Mouse (Mus musculus): ENCODE results near the gene Galntl6.

The Galntl6 gene

DNA sequence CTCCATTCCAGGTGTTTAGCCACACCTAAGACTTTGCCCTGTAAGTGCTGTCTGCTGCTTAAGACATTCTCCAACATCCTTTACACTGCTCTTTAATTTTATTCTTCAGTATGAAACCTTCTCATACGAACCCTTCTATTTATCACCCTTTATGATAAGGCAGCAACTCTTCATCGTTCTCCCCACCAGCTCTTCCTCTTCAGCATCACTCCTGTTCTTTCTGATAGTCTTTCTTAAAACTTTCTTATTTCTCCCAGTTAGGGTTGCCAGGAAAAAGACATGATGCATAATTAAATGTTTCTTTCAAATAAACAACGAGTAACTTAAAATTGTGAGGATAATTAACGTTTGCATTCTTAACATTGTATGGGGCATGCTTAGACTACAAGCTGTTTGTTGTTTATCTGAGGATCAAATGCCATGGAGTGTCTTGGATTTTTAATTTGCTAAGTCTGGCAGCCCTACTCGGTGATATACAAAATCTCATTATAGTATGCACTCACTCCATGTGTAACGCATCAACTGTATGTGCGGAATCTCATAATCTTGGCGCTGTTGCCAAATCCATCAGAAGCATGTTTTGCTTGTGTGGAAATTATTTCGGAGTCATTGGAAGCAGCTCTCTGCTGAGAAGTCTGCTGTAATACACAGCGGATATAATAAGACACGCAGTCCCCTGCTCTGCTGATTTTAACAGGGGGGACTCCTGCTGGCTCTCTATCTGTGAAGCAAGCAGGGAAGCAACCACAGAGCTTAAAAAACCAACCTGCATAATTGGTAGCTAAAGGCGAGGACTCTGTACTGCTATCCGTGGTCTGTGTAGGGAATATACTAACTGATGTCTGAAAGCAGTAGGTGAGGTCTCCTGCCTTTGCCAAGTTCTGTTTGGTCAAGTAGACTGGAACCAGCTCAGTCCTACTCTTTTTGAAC lies 1069.7 kb downstream of the Galntl6 start:
- no peak for DNase-seq (ENCODE audit: low spot score)

DNA sequence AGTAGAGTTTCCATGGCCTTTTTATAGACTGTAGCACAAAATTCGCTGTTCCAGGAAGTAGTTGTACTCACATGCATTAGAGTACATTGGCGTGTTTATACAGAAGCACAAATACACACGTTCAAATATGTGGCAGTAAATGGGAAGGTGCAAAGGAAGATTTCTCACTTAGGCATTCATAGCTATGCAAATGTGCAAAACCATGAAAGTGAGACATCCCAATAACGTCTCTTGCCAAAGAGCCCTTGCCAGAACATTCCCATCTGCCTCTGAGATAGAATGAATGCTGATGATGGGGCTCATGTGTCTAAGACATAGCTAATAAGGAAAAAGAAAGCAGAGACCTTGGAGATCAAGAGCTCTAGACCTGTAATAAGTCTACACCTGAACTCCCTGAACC lies 1071.0 kb downstream of the Galntl6 start:
- no peak for DNase-seq (ENCODE audit: low spot score)

DNA sequence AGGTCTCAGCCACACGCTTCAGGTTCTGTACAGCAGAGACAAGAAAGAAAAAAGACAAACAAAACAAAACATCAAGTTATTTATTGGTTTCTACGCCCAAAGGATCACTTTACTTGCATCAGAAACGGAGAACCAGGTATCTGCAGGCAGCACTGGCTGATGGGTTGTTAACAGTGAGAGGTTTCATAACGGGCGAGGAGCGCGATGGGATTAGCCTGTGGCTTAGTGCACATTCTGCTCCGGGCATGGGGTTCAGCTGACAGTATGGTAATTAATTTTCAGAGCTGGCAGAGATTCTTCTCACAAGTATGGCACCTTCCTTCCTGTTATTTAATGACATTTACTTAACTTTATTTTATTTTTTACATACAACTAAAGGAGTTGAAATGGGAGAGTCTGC lies 1075.1 kb downstream of the Galntl6 start:
- DNase-seq (ENCODE audit: low spot score), result no peak

DNA sequence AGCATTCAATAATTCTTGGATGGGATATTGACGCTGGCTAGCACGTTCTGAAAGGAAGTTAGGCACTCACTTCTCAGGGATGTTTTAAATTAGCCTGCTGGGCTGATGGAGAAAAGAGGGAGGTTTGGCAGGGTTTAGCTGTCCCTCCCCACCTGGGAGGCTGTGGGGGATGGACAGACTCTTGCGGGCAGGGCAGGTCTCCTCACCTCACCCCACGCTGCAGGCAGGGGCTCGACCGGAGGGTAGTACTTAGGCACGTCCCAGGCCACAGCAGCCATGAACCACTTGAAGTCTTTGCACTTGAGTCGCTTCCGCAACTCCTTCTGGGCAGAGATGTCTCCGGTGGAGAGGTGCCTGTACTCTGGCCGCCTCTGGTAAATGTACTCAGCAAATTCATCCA lies 1075.5 kb downstream of the Galntl6 start:
- no peak for DNase-seq (ENCODE audit: low spot score)

DNA sequence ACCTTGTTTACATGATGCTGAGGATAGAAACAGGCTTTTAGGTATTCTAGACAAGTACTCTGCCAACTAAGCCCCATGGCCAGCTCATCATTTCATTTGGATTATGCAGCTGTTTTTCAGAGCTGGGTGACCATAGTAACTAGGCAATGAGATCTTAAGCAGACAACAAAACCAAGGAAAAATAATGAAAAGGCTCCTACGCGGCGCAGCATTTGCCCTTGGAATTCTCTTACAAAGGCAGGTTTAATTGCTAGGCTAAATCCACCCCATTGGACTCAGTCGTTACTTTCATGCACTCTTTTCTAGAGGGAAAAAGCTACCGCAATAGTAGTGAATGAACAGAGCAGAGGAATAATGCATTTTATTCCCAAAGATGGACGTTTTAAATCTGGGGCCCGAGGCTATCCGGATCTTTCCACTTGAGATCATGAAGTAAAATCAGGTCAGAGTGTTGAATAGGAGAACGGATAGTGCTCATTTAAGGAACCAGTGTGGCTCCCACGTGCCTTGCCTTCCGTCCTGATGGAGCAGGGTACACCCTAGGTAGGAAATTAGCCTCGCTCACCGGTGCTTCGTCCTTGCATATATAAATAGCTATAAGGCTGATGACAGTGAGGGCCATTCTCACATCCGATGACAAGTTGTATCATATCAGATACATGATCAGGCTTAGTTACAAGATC lies 1076.1 kb downstream of the Galntl6 start:
- no peak for DNase-seq (ENCODE audit: low spot score)

DNA sequence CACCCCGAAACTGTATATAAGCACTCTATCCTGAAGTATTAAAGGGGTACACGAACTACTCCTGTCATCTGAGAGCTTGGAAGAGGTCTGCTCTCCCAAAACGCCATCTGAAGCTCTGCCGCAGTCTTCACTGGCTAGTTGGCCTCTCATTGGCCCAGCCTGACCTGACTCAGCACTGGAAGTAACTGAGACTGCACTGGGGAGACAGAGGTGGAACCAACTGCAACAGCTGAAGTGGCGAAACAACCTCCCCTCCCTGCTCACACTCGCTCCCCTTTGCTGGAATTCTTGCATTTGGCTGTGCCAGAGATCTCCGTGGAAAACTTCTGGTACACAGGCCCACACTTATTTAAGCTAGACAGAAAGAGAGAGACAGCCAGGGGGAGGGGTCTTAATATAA lies 1089.3 kb downstream of the Galntl6 start:
- DNase-seq (ENCODE audit: low spot score), result no peak

DNA sequence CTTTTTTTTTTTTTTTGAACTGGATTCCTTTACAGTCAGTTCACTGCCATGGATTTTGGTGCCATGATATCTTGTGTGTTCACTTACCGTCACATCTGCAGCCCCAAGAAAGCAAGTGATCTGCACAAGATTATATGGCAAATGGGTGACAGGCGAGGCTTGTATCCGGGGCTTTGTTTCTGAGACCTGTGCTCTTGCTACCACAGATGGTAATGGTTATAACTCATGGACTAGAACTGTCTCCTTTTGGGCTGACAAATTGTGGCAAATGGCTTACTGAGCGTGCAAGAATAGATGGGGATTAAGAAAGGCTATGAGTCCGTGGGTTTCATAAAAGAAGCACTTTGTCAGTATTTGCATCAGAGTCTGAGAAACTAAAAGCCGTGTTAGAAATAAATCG lies 1096.4 kb downstream of the Galntl6 start:
- DNase-seq (ENCODE audit: low spot score), result no peak

DNA sequence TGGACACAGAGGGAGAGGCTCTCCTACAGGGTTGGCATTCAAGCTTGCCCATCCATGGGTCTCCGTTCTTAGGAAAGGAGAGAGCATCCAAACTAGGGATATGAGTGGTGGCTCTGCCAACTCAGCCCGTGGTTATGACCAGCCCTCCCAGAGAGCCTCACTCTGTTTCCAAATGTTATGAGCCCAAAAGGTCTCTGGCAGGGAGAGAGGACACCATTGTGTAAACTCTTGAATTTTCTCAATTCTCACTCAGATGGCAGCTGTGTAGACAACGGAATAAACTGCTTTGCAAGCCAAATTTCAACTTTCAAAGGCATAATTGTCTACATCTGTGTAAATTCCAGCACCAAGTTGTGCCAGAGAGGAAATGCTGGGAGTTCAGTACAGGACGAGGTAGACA lies 1105.4 kb downstream of the Galntl6 start:
- DNase-seq (ENCODE audit: low spot score), result no peak

DNA sequence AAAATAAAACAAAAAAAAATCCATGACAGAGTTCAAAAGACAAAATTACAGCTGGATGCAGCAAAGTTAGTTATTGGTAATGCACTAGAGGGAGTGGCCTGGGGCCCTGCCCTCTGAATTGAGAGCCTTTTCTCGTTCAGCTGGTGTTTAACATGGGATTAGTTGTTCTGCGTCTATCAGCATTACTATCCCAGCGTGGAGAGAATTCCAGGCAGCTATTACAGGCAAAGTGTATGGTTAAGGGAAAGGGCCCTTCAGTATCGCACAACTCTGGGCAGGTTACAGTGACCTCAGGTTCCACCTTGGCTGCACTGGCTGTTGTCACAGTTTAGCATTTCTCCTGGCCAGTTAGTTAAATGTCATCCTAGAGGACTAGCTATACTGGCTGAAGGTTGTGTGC lies 1107.3 kb downstream of the Galntl6 start:
- DNase-seq (ENCODE audit: low spot score), result no peak

DNA sequence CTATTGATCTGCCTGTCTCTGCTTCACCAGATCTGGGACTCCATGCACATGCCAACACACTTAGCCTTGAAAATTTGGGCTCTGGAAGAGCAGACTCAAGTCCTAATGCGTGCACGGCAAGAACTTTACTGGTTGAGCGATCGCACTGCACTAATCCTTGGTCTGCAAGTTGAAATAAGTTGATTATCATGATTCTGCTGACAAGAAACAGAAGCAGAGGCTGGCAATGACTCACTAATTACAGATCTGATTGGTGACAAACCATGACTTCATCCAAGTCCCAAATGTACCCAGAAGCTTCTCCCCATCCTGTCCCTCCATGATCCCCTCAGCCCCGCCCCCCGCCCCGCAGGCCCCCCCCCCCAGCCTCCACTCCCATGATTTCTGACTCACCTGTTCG lies 1108.6 kb downstream of the Galntl6 start:
- no peak for DNase-seq (ENCODE audit: low spot score)

DNA sequence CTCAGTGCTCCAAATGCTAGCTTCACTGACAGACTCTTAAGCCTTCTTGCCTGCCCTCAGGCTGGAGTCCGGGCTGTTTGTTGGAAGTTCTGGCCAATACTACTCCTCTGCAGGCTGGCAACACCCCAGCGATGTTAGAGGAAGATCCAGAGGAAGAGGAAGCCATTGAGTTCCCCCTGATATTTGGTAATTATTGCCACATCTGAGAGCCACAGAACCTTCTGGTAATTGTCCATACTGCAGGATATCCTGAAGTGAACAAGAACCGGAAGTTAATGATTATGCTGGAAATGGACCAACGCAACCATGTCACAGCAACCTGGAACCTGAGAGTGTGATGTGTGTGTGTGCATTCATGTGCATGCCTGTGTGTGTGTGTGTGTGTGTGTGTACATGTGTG lies 1111.2 kb downstream of the Galntl6 start:
- no peak for DNase-seq (ENCODE audit: low spot score)

DNA sequence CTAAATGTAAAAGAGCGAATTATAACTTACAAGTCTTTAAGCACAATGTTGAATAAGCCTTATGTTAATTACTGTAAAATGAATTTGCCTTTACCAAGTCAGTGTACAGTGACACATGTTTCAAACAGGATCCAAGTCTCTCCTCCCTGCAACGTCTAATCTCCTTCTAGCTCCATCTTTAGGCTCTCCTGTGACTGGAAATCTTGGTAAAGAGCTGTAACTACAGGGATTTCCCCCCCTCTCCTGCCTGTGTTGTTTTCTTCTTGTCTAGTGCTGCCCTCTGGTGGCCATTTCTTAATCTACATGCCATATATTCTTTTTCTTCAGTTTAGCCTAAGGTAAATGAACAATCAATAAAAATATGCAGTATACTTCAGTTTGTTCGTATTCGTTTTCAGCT lies 1112.1 kb downstream of the Galntl6 start:
- peak; percentile 80 for DNase-seq (ENCODE audit: low spot score)

DNA sequence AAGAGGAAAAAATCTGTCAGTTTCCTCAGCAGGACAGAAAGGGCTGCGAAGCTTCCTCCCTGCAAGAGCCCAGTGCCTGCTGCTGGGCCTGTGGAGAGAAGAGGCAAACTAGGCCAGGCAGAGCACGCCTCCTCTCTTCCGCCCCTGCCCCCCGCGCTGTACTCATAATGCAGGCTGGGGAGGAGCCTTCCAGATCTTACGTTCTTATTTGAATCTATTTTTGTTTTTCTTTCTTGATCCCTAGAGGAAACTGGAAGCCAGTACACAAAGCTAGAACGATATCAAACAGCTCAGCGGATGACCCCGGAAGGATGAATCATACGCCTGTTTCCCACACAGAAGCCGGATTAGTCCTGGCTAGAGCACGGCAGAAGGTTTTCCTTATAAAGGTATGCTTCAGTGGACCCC lies 1112.6 kb downstream of the Galntl6 start:
- peak; percentile 56 for DNase-seq (ENCODE audit: low spot score)

DNA sequence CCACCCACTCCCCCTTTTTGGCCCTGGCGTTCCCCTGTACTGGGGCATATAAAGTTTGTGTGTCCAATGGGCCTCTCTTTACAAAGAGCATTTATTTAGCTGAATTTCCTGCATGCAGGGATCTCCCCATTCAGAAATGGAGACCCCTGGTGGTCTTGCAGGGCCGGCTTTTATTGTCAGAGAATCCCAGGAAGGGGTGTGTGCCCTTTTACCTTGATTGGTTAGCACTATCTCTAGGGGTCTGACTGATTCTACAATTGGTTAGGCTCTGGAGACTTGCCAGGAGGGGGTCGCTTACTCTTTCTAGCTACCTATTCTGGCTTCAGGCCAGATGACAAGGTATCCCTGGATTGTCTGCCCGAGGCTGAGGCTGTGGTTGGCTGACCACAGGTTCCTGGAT lies 1119.0 kb downstream of the Galntl6 start:
- DNase-seq (ENCODE audit: low spot score), result no peak

DNA sequence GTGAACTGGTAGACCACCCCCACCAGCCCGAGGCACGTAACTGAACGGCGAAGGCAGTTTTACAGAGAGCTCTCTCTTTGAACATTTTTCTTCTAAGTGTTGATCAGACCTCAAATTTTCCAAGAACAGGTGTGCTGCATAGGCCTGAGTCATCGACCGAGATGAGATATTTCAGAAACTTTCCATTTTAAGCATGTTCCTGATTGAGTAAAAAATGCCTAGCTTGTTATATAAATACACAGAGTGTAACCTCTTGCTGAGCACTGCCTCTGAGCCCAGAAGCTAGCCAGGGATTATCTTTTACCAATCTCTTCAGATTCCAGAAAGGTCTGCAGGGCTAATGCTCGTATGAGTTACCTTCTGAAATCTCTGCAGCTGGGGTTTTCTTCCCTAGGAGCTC lies 1120.2 kb downstream of the Galntl6 start:
- no peak for DNase-seq (ENCODE audit: low spot score)

DNA sequence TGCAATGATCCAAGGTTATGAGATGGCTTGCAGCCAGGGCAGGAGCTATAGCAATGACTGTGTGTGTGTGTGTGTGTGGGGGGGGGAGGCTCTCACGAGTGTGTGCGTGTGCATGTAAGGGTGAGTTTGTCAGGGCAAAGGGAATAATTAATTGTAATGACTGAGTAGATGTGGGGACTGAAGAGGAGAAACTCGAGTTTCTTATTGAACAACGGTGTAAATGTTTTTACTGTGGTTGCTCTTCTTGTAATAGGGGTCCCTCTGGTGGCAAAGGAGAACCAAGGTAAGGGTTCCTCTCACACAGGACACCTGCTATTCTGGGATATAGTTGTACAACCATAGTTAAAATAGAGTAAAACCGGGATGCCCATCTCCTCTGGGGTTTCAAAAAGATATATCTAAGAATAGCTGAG lies 1121.1 kb downstream of the Galntl6 start:
- no peak for DNase-seq (ENCODE audit: low spot score)

DNA sequence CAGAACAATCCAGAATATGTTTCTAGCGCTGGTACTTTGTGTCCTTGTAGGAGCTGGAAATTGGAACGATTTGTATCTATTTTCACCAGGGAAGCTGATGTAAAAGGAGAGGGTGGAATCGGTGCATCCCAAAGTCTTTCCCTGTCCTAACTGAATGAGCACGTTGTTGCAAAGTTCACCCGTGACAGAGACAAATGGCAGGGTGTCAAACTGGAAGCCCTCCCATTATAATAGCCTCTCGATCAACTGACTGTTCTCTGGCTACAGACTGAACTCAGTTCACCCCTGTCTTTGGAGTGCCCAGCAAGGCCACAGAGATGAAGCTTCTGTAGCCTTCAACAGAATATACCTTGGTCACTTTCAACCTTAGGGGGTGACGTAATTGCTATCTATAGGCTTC lies 1132.9 kb downstream of the Galntl6 start:
- DNase-seq (ENCODE audit: low spot score), result no peak

DNA sequence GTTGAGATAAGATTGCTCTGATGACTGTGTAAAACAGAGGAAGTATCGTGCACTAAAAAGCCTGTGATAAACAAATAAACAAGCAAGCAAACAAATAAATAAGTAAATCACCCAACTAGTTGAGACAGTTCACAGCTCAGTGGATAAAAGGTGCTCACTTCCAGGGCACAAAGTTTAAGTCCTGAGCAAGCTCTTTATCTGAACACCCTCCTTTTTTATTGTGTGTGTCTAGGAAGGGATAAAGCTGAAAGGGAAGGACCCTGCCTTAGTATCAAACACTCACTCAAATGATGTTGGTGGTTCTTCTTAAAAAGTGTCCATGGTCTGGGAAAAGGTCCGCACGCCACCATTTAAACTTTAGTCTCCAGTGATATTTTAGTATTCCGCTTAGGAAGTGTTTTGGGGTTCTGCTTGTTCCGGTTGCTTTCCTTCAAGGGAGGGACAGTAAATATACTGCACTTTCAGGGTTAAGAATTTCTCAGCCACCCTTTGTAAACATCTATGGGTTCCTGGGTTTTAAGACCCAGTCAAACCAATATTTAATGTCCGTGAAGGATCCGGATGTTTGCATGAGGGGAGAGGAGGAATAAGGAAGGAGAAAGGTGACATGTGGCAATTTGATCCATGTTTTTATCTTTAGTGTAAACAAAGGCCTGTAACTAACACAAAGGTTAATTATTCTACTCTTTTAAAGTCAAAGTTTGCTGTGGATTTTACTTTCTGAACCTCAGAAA lies 1134.3 kb downstream of the Galntl6 start:
- no peak for DNase-seq (ENCODE audit: low spot score)

DNA sequence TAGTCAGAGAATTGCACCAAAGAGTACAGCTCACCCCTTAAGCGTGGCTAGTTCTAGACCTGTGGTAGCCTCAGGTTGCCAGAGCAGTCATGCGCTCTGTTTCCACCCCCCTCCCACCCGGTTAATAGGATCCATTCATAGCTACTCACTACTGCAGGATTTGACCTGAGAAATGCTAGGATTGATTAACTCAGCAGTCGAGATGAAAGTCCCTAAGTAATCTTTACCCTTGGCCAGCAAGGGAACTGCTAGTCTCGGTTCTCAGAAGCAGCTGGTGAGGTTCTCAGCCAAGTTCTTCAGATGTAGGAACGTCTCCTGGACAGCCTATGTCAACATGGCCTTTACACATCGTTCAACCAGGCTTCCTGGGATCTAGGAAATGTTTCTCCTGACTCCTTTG lies 1135.7 kb downstream of the Galntl6 start:
- DNase-seq (ENCODE audit: low spot score), result no peak

DNA sequence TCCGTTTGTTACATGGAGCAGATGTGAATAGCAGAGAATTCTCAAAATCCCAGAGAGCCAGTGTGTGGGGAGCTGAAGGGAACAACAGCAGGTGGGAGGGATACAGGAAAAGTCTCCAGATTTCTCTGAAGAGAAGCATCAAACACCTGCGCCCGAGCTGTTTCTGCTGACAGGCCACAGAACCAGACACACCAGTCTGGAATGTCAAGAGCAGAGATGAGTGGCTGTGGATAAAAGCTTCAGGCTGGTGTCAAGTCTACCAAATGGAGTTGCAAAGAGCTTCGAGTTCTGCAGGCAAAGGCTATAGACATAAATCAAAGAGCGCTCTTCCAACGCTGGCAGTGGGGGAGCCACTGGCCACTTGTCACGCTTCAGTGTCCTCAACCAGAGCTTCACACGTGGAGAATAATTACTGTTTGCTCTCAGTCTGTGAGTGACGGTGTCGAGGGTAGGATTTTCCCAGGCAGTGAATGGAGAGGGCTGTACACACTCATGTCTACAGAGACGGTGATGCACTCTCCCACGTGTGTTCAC lies 1139.6 kb downstream of the Galntl6 start:
- DNase-seq (ENCODE audit: low spot score), result no peak

DNA sequence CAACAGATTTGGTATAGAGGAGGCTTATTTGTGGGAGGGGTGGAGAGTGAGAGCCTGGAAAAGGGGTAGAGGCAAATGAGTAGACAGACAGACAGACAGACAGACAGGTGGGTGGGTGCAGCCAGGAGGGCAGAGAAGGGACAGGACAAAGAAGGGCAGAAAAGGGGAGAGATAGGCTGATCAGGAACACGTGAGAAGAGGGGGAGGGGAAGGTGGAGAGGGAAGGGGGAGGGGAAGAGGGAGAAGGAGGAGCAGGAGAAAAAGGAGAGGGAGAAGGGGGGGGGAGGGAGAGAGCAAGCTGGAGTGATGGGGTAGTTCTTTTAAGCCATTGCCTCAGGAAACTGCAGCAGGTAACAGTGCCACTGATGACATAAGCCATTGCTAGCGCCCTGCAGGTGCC lies 1144.9 kb downstream of the Galntl6 start:
- no peak for DNase-seq (ENCODE audit: low spot score)

DNA sequence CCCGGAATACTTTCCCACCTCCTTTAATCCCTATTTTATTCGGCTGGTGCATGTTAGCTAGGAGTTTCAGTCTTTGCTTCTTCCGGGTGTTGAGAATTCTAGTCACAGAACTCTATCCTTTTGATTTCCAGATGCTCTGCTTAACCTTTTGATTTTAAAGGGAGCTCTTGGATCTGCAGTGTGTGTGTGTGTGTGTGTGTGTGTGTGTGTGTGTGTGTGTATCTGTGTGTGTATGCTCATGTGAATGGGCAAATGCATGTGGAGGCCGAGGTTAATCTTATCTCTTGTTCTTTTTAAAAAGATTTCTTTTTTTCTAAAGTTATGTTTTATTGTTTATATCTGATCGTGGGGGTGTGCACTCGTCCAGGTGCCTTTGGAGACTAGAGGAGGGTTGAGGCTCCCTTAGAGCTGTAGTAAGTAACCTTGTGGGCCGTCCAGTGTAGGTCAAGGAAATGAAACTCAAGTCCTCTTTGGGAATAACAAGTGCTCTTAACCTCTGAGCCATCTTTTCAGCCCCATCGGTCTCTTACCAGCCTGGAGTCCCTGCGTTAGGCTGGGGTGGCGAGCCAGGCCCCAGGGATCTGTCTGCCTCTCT lies 1145.9 kb downstream of the Galntl6 start:
- DNase-seq (ENCODE audit: low spot score), result no peak

Measured in testis, postnatal 10 days (tissue).